Mouse (Mus musculus): ENCODE results near the gene Zfp536. TPM values are rescaled to one million over a fixed set of nuclear protein-coding genes. Genes with fewer than 3 reads are reported as not detected.

Gene Zfp536
- polyA plus RNA-seq, 1 experiment from 2014 or later = 14.9 TPM

DNA sequence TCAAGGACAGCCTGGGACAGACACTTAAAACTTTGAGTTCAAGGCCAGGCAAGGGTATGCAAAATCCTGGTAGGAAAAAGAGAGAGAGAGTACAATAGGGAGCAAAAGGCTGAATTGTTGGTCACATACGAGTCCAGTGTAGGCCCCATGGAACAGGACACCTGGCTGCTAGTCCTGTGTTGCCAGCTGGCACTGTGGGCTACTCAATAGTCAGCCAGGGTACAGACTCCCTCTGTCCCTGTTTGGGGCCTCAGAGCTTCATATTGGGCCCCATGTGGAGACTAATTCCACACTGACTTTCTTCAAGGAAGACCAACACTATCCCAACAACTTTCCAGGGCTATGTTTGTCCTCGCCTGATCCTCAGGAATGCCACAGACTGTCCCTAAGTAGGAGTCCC is 87.1 kb downstream of the Zfp536 start:
- ATAC-seq (ENCODE audit: insufficient read depth, low FRiP score) = no peak
- 87% methylated on average over 2 of the region's 2 CpGs for WGBS
- no peaks in the 10 kb centered on the region for H3K9me3 ChIP-seq (replicated peaks; ENCODE audit: control insufficient read depth, low read length)
- H3K9ac ChIP-seq (ENCODE audit: low read length) = no peak overlapping the region
- no peak overlapping the region for H3K27ac ChIP-seq (ENCODE audit: low read length)
- no peak overlapping the region for H3K4me2 ChIP-seq (ENCODE audit: low read depth, low read length)
- H3K27me3 ChIP-seq (ENCODE audit: control insufficient read depth, insufficient read depth, low read length) = no peaks in the 10 kb centered on the region
- no peak overlapping the region for H3K4me3 ChIP-seq (replicated peaks; ENCODE audit: low read length)
- no peaks in the 10 kb centered on the region for H3K36me3 ChIP-seq (ENCODE audit: control insufficient read depth, insufficient read depth, low read length)
- H3K4me1 ChIP-seq (ENCODE audit: control insufficient read depth, insufficient read depth, low read length) = peaks cover 3% of the 10 kb centered on the region; the same call in 1 of the 2 replicates

DNA sequence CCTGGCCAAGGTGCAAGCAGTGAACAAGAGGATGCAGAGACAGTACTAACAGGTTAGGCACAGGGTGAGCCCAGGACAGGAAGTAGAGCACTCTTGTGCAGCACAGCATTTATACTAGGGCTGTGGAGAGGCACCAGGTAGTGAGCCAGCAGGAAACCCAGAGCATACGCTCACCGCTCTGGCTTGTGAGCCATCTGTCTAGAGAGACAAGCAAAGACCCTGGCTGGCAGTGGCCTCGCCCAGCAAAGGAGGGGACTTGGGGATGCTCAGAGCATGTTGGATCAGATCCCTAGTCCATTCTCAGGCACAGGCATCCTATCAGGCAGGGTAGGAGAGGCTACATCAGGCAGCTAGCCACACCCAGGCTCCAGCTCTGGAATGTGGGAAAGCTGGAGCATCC is 88.2 kb downstream of the Zfp536 start:
- Histone ChIP-seq H3K27ac (ENCODE audit: low read length) (no peak overlapping the region), H3K9ac (ENCODE audit: low read length) (no peak overlapping the region), H3K4me3 (replicated peaks; ENCODE audit: low read length) (no peak overlapping the region), H3K4me2 (ENCODE audit: low read depth, low read length) (no peak overlapping the region), H3K4me1 (ENCODE audit: control insufficient read depth, insufficient read depth, low read length) (no peaks in the 10 kb centered on the region; the same call in 1 of the 2 replicates), H3K36me3 (ENCODE audit: control insufficient read depth, insufficient read depth, low read length) (no peaks in the 10 kb centered on the region), H3K9me3 (replicated peaks; ENCODE audit: control insufficient read depth, low read length) (no peaks in the 10 kb centered on the region), H3K27me3 (ENCODE audit: control insufficient read depth, insufficient read depth, low read length) (no peaks in the 10 kb centered on the region)
- no peak for ATAC-seq (ENCODE audit: insufficient read depth, low FRiP score)
- 77% methylated on average over 3 of the region's 3 CpGs for WGBS

DNA sequence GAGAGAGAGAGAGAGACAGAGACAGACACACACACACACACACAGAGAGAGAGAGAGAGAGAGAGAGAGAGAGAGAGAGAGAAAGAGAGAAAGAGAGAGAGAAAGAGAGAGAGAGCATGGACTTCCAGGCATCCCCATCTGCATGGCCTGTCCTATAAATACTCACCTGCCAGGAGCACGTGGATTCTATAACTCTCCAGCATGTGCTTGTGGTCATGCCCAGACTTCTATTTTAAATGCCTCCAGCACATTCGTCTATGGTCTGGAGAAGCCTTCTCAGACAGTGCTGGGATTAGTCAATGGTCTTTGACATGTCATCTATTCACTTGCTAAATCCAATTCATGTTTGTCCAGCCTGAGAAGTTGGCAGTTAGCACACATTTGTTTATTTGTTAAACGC is 92.1 kb downstream of the Zfp536 start:
- no peak overlapping the region for H3K4me3 ChIP-seq (replicated peaks; ENCODE audit: low read length)
- H3K36me3 ChIP-seq (ENCODE audit: control insufficient read depth, insufficient read depth, low read length) = no peaks in the 10 kb centered on the region
- H3K27me3 ChIP-seq (ENCODE audit: control insufficient read depth, insufficient read depth, low read length) = no peaks in the 10 kb centered on the region
- H3K9ac ChIP-seq (ENCODE audit: low read length) = no peak overlapping the region
- H3K4me2 ChIP-seq (ENCODE audit: low read depth, low read length) = no peak overlapping the region
- 66% methylated on average over 3 of the region's 3 CpGs for WGBS
- H3K9me3 ChIP-seq (replicated peaks; ENCODE audit: control insufficient read depth, low read length) = no peaks in the 10 kb centered on the region
- no peak overlapping the region for H3K27ac ChIP-seq (ENCODE audit: low read length)
- H3K4me1 ChIP-seq (ENCODE audit: control insufficient read depth, insufficient read depth, low read length) = no peaks in the 10 kb centered on the region
- no peak for ATAC-seq (ENCODE audit: insufficient read depth, low FRiP score)

DNA sequence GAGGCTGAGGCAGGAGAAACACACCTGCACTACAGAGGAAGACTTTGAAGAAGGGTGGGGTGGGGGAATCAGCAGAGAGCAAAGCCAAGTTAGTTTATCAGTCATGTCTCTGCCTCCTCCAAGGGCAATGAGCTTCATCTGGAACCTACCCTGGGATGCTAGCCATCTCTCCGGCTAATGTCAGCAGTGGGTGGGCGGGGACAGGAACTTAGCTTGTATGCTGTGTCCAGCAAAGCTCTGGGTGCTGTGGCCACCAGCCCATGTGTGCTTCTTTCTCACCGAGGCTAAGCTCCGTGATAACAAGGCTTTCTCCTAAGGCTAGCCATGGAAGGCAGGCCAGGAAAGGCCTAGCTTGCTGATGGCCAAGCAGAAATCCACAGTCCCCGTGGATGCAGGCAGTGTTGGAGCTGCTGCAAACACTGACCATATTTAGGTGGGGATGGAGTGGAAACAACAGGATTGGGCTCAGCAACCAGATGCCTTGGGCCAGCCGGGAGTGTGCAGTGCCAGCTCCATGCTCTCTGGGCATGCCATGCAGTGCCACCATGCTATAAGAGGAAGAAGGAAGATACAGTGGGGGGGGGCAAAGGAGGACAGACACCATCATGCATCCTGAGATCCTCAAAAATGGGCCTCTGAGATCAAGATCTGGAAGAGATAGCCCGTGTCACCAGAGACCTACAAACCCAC is 109.6 kb downstream of the Zfp536 start:
- 82% methylated on average over 7 of the region's 7 CpGs for WGBS
- peaks cover 15% of the 10 kb centered on the region for H3K4me1 ChIP-seq (ENCODE audit: control insufficient read depth, insufficient read depth, low read length)
- no peak overlapping the region for H3K9ac ChIP-seq (ENCODE audit: low read length)
- no peaks in the 10 kb centered on the region for H3K27me3 ChIP-seq (ENCODE audit: control insufficient read depth, insufficient read depth, low read length)
- H3K4me3 ChIP-seq (replicated peaks; ENCODE audit: low read length) = no peak overlapping the region
- no peak overlapping the region for H3K27ac ChIP-seq (ENCODE audit: low read length)
- H3K4me2 ChIP-seq (ENCODE audit: low read depth, low read length) = no peak overlapping the region
- no peaks in the 10 kb centered on the region for H3K36me3 ChIP-seq (ENCODE audit: control insufficient read depth, insufficient read depth, low read length)
- ATAC-seq (ENCODE audit: insufficient read depth, low FRiP score) = no peak
- no peaks in the 10 kb centered on the region for H3K9me3 ChIP-seq (replicated peaks; ENCODE audit: control insufficient read depth, low read length)

DNA sequence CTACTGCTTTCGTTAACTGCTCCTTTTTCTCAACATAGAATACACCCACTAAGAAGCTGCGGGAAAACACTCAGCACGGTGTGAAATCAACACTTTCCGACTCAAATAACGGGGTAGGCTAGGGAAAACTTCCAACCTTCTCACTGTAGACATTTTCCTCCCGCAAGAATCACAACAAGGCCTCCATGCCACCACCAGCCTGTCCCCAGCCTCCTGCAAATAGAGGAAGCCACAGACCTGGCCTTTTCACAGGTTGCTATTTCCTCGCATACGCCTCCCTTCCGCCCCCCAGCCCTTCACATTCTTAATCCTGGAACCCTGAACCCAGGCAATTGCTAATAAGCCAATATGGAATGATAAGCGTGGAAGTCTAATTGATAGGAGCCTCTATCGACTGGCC is 124.8 kb downstream of the Zfp536 start:
- H3K9ac ChIP-seq (ENCODE audit: low read length) = no peak overlapping the region
- no peak overlapping the region for H3K4me3 ChIP-seq (replicated peaks; ENCODE audit: low read length)
- no peaks in the 10 kb centered on the region for H3K36me3 ChIP-seq (ENCODE audit: control insufficient read depth, insufficient read depth, low read length)
- no peak overlapping the region for H3K4me2 ChIP-seq (ENCODE audit: low read depth, low read length)
- H3K4me1 ChIP-seq (ENCODE audit: control insufficient read depth, insufficient read depth, low read length) = no peaks in the 10 kb centered on the region
- 84% methylated on average over 11 of the region's 11 CpGs for WGBS
- no peaks in the 10 kb centered on the region for H3K27me3 ChIP-seq (ENCODE audit: control insufficient read depth, insufficient read depth, low read length)
- H3K27ac ChIP-seq (ENCODE audit: low read length) = no peak overlapping the region
- no peak for ATAC-seq (ENCODE audit: insufficient read depth, low FRiP score)
- 0 out of 2 replicates have a peak, but pooled peaks cover under 1% of the 10 kb centered on the region for H3K9me3 ChIP-seq (replicated peaks; ENCODE audit: control insufficient read depth, low read length)

DNA sequence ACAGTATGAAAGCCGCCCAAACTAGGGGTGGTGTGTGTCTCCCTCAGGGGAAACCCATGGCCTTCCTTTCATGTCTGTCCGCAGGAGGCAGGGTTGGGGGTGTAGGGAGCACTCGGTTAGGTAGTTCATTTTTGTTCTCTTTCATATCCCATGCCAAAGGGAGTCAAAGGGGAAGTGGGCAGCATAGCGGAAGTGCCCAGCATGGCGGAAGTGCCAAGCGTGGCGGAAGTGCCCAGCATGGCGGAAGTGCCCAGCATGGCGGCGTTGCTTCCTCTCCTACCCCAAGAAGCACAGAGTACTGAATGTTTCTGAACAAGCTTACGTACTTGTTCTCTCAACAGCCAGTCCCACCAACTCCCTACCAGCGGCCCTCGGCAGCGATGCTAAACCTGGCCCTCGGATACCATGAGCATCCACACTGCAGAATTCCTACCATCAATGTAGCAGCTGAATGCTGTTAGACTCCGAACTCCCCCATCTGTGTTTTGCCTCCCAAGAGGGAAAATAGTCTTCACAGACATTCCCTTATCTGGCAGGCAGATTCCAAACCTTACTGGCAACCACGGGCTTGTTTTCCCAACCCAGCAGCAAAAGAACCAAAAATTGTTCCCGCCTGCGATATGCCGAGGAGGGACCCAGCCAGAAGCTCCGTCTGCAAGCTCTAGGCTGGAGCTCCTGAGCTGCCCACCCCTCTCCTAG is 125.4 kb downstream of the Zfp536 start:
- Histone ChIP-seq H3K4me3 (replicated peaks; ENCODE audit: low read length) (no peak overlapping the region), H3K4me2 (ENCODE audit: low read depth, low read length) (no peak overlapping the region), H3K27me3 (ENCODE audit: control insufficient read depth, insufficient read depth, low read length) (no peaks in the 10 kb centered on the region), H3K9ac (ENCODE audit: low read length) (no peak overlapping the region), H3K4me1 (ENCODE audit: control insufficient read depth, insufficient read depth, low read length) (no peaks in the 10 kb centered on the region), H3K9me3 (replicated peaks; ENCODE audit: control insufficient read depth, low read length) (0 out of 2 replicates have a peak, but pooled peaks cover 2% of the 10 kb centered on the region), H3K36me3 (ENCODE audit: control insufficient read depth, insufficient read depth, low read length) (no peaks in the 10 kb centered on the region), H3K27ac (ENCODE audit: low read length) (no peak overlapping the region)
- 91% methylated on average over 21 of the region's 21 CpGs for WGBS
- ATAC-seq (ENCODE audit: insufficient read depth, low FRiP score) = no peak

DNA sequence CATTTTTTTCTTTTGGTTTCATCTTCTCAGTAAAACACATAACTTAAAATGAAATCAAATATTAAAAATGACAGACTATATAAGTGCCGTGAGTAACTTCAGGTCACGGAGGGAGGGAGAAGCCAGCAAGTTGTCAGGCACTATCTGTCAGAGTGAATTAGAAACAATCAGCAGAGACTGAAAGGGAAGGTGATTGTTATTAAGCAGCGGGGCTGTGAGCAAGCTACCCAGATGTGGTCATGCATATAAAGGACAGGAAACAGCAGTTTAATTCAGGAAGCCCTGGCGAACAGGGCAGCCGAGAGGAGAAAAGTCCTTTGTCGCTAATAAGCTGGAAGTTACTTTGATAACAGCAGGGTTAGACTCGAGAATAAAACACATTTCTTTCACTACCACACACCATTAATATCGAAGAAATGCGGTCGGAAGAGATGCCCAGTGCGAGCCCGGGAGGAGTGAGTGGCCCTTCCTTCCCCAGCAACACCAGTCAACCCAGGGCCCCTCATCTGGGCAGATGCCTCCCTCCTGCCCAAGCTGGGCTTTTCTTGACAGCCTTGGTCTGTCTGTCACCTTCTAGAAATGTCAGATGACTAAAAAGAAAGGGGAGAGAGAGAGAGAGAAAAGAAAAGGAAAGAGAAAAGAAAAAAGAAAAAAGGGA is 133.6 kb downstream of the Zfp536 start:
- Histone ChIP-seq H3K4me3 (replicated peaks; ENCODE audit: low read length) (no peak overlapping the region), H3K9me3 (replicated peaks; ENCODE audit: control insufficient read depth, low read length) (0 out of 2 replicates have a peak, but pooled peaks cover 2% of the 10 kb centered on the region), H3K4me2 (ENCODE audit: low read depth, low read length) (no peak overlapping the region), H3K27ac (ENCODE audit: low read length) (no peak overlapping the region), H3K9ac (ENCODE audit: low read length) (no peak overlapping the region), H3K36me3 (ENCODE audit: control insufficient read depth, insufficient read depth, low read length) (no peaks in the 10 kb centered on the region), H3K27me3 (ENCODE audit: control insufficient read depth, insufficient read depth, low read length) (no peaks in the 10 kb centered on the region), H3K4me1 (ENCODE audit: control insufficient read depth, insufficient read depth, low read length) (no peaks in the 10 kb centered on the region)
- WGBS = 56% methylated on average over 12 of the region's 12 CpGs
- no peak for ATAC-seq (ENCODE audit: insufficient read depth, low FRiP score)

DNA sequence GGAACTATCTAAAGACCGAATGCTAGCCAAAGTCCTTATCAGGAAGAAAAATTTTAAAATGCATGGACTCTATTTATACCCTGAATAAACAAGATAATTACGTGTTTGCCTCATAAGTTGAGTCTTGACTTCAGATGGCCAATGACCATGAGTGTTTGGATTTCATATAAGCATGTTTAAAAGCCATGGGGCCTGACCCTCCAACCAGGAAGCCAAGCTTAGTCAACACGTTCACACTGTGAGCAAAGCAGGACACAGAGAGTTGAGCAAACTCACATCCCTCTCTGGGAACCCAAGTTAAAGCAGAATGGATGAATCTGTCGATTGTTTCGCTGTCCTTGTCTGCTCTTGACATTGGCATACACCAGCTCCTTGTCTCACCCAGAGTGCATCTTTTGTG is 138.6 kb downstream of the Zfp536 start:
- no peaks in the 10 kb centered on the region for H3K9me3 ChIP-seq (replicated peaks; ENCODE audit: control insufficient read depth, low read length)
- H3K4me1 ChIP-seq (ENCODE audit: control insufficient read depth, insufficient read depth, low read length) = no peaks in the 10 kb centered on the region
- no peak overlapping the region for H3K27ac ChIP-seq (ENCODE audit: low read length)
- no peak overlapping the region for H3K9ac ChIP-seq (ENCODE audit: low read length)
- H3K4me3 ChIP-seq (replicated peaks; ENCODE audit: low read length) = no peak overlapping the region
- no peak overlapping the region for H3K4me2 ChIP-seq (ENCODE audit: low read depth, low read length)
- no peaks in the 10 kb centered on the region for H3K27me3 ChIP-seq (ENCODE audit: control insufficient read depth, insufficient read depth, low read length)
- ATAC-seq (ENCODE audit: insufficient read depth, low FRiP score) = no peak
- H3K36me3 ChIP-seq (ENCODE audit: control insufficient read depth, insufficient read depth, low read length) = no peaks in the 10 kb centered on the region
- 60% methylated on average over 5 of the region's 5 CpGs for WGBS

DNA sequence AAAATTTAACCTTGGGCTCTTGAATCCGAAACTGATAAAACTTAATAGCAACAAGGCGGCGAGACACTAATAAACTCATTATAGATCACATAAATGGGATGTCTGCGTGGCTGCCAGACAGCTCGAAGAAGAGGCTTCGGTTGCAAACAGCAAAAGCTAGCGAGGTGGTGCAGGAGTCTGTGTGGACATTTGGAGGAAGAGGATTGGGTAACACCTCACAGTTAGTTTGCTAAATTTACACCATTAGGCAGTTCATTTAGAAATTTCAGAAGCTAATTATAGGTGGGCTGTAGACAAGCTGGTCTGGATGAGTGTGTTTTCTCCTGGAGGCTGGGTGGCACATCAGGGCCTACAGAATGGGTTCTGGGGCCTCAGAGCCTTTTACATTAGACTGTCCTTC is 143.0 kb downstream of the Zfp536 start:
- Histone ChIP-seq H3K27me3 (ENCODE audit: control insufficient read depth, insufficient read depth, low read length) (no peaks in the 10 kb centered on the region), H3K9ac (ENCODE audit: low read length) (no peak overlapping the region), H3K4me3 (replicated peaks; ENCODE audit: low read length) (no peak overlapping the region), H3K27ac (ENCODE audit: low read length) (no peak overlapping the region), H3K4me2 (ENCODE audit: low read depth, low read length) (no peak overlapping the region), H3K9me3 (replicated peaks; ENCODE audit: control insufficient read depth, low read length) (no peaks in the 10 kb centered on the region), H3K4me1 (ENCODE audit: control insufficient read depth, insufficient read depth, low read length) (no peaks in the 10 kb centered on the region), H3K36me3 (ENCODE audit: control insufficient read depth, insufficient read depth, low read length) (no peaks in the 10 kb centered on the region)
- no peak for ATAC-seq (ENCODE audit: insufficient read depth, low FRiP score)
- WGBS = 81% methylated on average over 7 of the region's 7 CpGs

All from stomach, embryonic 16.5 days (tissue).